Mouse (Mus musculus): ENCODE results near the gene Bcl9. TPM values are rescaled to one million over a fixed set of nuclear protein-coding genes. Genes with fewer than 3 reads are reported as not detected.

Bcl9 gene
- total and polyA plus RNA-seq, 3 experiments = 2.1 to 20.8 TPM; not detected in 1

DNA sequence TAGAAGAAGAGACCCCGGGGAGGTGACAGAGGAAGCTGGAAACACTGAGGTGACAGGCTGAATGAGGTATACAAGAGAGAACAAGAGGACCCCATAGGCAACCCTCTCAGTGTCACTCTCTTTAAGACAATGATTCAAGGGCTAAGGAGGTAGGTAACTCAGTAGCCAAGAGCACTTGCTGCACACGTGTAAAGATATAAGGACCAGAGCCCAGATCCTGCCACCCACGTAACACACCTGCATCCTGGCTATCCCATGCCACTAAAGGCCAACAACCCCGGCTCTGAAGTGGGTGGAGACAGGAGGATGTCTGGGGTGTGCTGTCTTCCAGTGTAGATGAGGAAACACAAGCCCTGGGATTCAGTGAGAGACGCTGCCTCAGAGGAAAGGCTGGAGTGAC lies 58.4 kb downstream of the Bcl9 start:
- DNase-seq (ENCODE audit: low read depth, low spot score) = no peak
- TF ChIP-seq NRF1 (IDR thresholded peaks at IDR 0.05; ENCODE audit: insufficient read depth, low read depth, low read length, poor library complexity, severe bottlenecking) = no peak
- no peak for TF ChIP-seq TAL1 (IDR thresholded peaks at IDR 0.05; ENCODE audit: low read length)
- no peak for TF ChIP-seq MXI1 (IDR thresholded peaks at IDR 0.05; ENCODE audit: low read depth, low read length)
- no peak for TF ChIP-seq MEF2A (IDR thresholded peaks at IDR 0.05; ENCODE audit: extremely low read depth, insufficient replicate concordance, low read depth, low read length, poor library complexity, severe bottlenecking)
- no peak for TF ChIP-seq MYC (IDR thresholded peaks at IDR 0.05; ENCODE audit: low read depth, low read length)
- no peak for TF ChIP-seq USF2 (IDR thresholded peaks at IDR 0.05; ENCODE audit: borderline replicate concordance in 1 of 2, insufficient read depth in 1 of 2, low read depth in 1 of 2, low read length in 2 of 2)
- no peak for TF ChIP-seq TBP (IDR thresholded peaks at IDR 0.05; ENCODE audit: low read depth, low read length)
- no peak for TF ChIP-seq JUND (IDR thresholded peaks at IDR 0.05; ENCODE audit: low read depth, low read length)
- TF ChIP-seq GATA1 (IDR thresholded peaks at IDR 0.05; ENCODE audit: low read depth, low read length) = no peak
- no peak for TF ChIP-seq NELFE (IDR thresholded peaks at IDR 0.05; ENCODE audit: low read depth, low read length)
- TF ChIP-seq MAZ (IDR thresholded peaks at IDR 0.05; ENCODE audit: low read depth, low read length) = no peak
- TF ChIP-seq RCOR1 (IDR thresholded peaks at IDR 0.05; ENCODE audit: low read depth, low read length) = no peak
- no peak for TF ChIP-seq ZC3H11A (IDR thresholded peaks at IDR 0.05; ENCODE audit: low read depth, low read length)
- no peak for TF ChIP-seq USF1 (IDR thresholded peaks at IDR 0.05; ENCODE audit: low read depth, low read length)
- Histone ChIP-seq H3K4me3 (ENCODE audit: control insufficient read depth in 1 of 2, insufficient read depth in 1 of 2, low read depth in 2 of 2, low read length in 2 of 2) (no peak overlapping the region), H3K36me3 (ENCODE audit: control insufficient read depth in 1 of 2, insufficient read depth in 2 of 2, low read length in 2 of 2) (no peaks in the 10 kb centered on the region), H3K79me2 (ENCODE audit: control insufficient read depth, insufficient read depth, low read length, poor library complexity) (no peaks in the 10 kb centered on the region), H3K27ac (ENCODE audit: control insufficient read depth, low read depth, low read length) (no peak overlapping the region), H3K9ac (ENCODE audit: control insufficient read depth, low read depth, low read length, poor library complexity, severe bottlenecking) (no peak overlapping the region), H3K27me3 (ENCODE audit: control insufficient read depth in 1 of 2, insufficient read depth in 2 of 2, low read length in 2 of 2) (peaks cover 14 to 16% of the 10 kb centered on the region in 2 experiments), H3K4me1 (ENCODE audit: control insufficient read depth in 1 of 2, insufficient read depth in 2 of 2, low read length in 2 of 2) (no peaks in the 10 kb centered on the region), H3K9me3 (replicated peaks; ENCODE audit: insufficient read depth, low read length) (no peaks in the 10 kb centered on the region)

DNA sequence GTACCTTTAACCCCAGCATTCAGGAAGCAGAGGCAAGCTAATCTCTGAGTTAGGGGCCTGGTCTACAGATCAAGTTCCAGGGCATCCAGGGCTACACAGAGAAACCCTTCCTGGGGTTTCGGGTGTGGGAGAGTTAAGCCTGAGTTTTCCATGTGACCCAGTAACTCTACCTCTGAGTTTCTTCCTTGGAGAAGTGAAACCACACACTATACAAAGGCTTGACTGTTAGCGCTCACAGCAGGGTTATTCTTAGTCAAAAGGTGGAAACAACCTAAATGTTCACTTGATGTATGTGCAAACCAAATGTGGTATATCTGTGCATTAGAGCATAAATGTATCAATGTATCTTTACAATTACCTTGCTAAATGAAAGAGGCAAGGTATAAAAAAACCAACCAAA lies 59.2 kb downstream of the Bcl9 start:
- H3K9me3 ChIP-seq (replicated peaks; ENCODE audit: insufficient read depth, low read length) = no peaks in the 10 kb centered on the region
- no peak for DNase-seq (ENCODE audit: low read depth, low spot score)
- H3K4me3 ChIP-seq (ENCODE audit: control insufficient read depth in 1 of 2, insufficient read depth in 1 of 2, low read depth in 2 of 2, low read length in 2 of 2) = no peak overlapping the region
- H3K4me1 ChIP-seq (ENCODE audit: control insufficient read depth in 1 of 2, insufficient read depth in 2 of 2, low read length in 2 of 2) = no peaks in the 10 kb centered on the region
- no peaks in the 10 kb centered on the region for H3K36me3 ChIP-seq (ENCODE audit: control insufficient read depth in 1 of 2, insufficient read depth in 2 of 2, low read length in 2 of 2)
- peaks cover 12 to 13% of the 10 kb centered on the region in 2 experiments for H3K27me3 ChIP-seq (ENCODE audit: control insufficient read depth in 1 of 2, insufficient read depth in 2 of 2, low read length in 2 of 2)
- no peak overlapping the region for H3K27ac ChIP-seq (ENCODE audit: control insufficient read depth, low read depth, low read length)
- no peaks in the 10 kb centered on the region for H3K79me2 ChIP-seq (ENCODE audit: control insufficient read depth, insufficient read depth, low read length, poor library complexity)
- TF ChIP-seq ETS1 (IDR thresholded peaks at IDR 0.05; ENCODE audit: low read depth, low read length) (no peak), MXI1 (IDR thresholded peaks at IDR 0.05; ENCODE audit: low read depth, low read length) (no peak), MYB (IDR thresholded peaks at IDR 0.05; ENCODE audit: low read depth, low read length) (no peak), POLR2A (IDR thresholded peaks at IDR 0.05; ENCODE audit: control insufficient read depth in 1 of 2, insufficient read depth in 1 of 2, low read depth in 1 of 2, low read length in 2 of 2, poor library complexity in 1 of 2) (no peak), USF2 (IDR thresholded peaks at IDR 0.05; ENCODE audit: borderline replicate concordance in 1 of 2, insufficient read depth in 1 of 2, low read depth in 1 of 2, low read length in 2 of 2) (no peak), JUND (IDR thresholded peaks at IDR 0.05; ENCODE audit: low read depth, low read length) (no peak), ZC3H11A (IDR thresholded peaks at IDR 0.05; ENCODE audit: low read depth, low read length) (no peak), MAFK (IDR thresholded peaks at IDR 0.05; ENCODE audit: borderline replicate concordance, low read depth, low read length) (no peak), CTCF (IDR thresholded peaks at IDR 0.05 in 2 of 3, conservative IDR thresholded peaks at IDR 0.05 in 1 of 3; ENCODE audit: control insufficient read depth in 1 of 3, insufficient read depth in 1 of 3, low read depth in 2 of 3, low read length in 3 of 3, poor library complexity in 1 of 3, severe bottlenecking in 1 of 3) (no peak), TBP (IDR thresholded peaks at IDR 0.05; ENCODE audit: low read depth, low read length) (no peak), SIN3A (IDR thresholded peaks at IDR 0.05; ENCODE audit: low read length) (no peak), ZMIZ1 (IDR thresholded peaks at IDR 0.05; ENCODE audit: low read depth, low read length) (no peak), MAZ (IDR thresholded peaks at IDR 0.05; ENCODE audit: low read depth, low read length) (no peak), MEF2A (IDR thresholded peaks at IDR 0.05; ENCODE audit: extremely low read depth, insufficient replicate concordance, low read depth, low read length, poor library complexity, severe bottlenecking) (no peak), KAT2A (conservative IDR thresholded peaks at IDR 0.05; ENCODE audit: low read depth, low read length) (no peak), HCFC1 (IDR thresholded peaks at IDR 0.05; ENCODE audit: low read depth, low read length) (no peak), NELFE (IDR thresholded peaks at IDR 0.05; ENCODE audit: low read depth, low read length) (no peak), GABPA (IDR thresholded peaks at IDR 0.05; ENCODE audit: low read depth, low read length) (no peak), TAL1 (IDR thresholded peaks at IDR 0.05; ENCODE audit: low read length) (no peak)
- no peak overlapping the region for H3K9ac ChIP-seq (ENCODE audit: control insufficient read depth, low read depth, low read length, poor library complexity, severe bottlenecking)
